Mouse (Mus musculus) heart, embryonic 16.5 days (tissue): Measurements from ENCODE around the gene Slc25a41. TPM values are rescaled to one million over a fixed set of nuclear protein-coding genes. Genes with fewer than 3 reads are reported as not detected.
A peak's percentile ranks its signal among the peaks of the same experiment; 100 is the strongest.
"Not testable (repeated sequence)": the region's sequence is repeated elsewhere in the genome, so short reads cannot be mapped to it uniquely, and the experiment has no call there.

ENCODE experiments used
- ATAC-seq: fragments of 200-750 bp; cut with Nextera tagmentation; replicated peaks from 2 replicates; pipeline ENCODE4 v1.8.0; 2017; ENCODE audit warnings: moderate number of reproducible peaks; ENCODE audit not compliant: insufficient read depth, low FRiP score; ENCODE audit errors: extremely low read depth
- H3K27ac ChIP-seq: fragments of 300-500 bp; sonication (generic); 2 replicates; pipeline ENCODE4 v1.5.1; 2014; ENCODE audit warnings: mild to moderate bottlenecking, low read length, control low read depth, moderate library complexity
- H3K27me3 ChIP-seq: fragments of 300-500 bp; sonication (generic); 2 replicates; pipeline ENCODE4 v1.6.1; 2014; ENCODE audit warnings: low read length, mixed read lengths; ENCODE audit not compliant: control insufficient read depth, insufficient read depth
- H3K36me3 ChIP-seq: fragments of 300-500 bp; sonication (generic); 2 replicates; pipeline ENCODE4 v1.6.1; 2014; ENCODE audit not compliant: control insufficient read depth, insufficient read depth
- H3K4me1 ChIP-seq: fragments of 300-500 bp; sonication (generic); 2 replicates; pipeline ENCODE4 v1.6.1; 2014; ENCODE audit warnings: low read length, mixed read lengths; ENCODE audit not compliant: control insufficient read depth, insufficient read depth
- H3K4me2 ChIP-seq: fragments of 300-500 bp; sonication (generic); 2 replicates; pipeline ENCODE4 v1.6.1; 2014; ENCODE audit warnings: low read depth, mild to moderate bottlenecking, control low read depth, low read length
- H3K4me3 ChIP-seq: fragments of 300-500 bp; sonication (generic); 2 replicates; pipeline ENCODE4 v1.5.1; 2014; ENCODE audit warnings: mild to moderate bottlenecking, control low read depth, low read length
- H3K9ac ChIP-seq: fragments of 300-500 bp; sonication (generic); 2 replicates; pipeline ENCODE4 v1.6.1; 2014; ENCODE audit warnings: low read length, control low read depth
- H3K9me3 ChIP-seq: fragments of 300-500 bp; sonication (generic); replicated peaks from 2 replicates; pipeline ENCODE4 v1.6.1; 2016; ENCODE audit warnings: low read length; ENCODE audit not compliant: control insufficient read depth
- WGBS: fragments of 180-500 bp; shearing (Covaris S2); extraction: QIAGEN DNeasy Blood & Tissue Kit; methylation state at CpG from one replicate; pipeline ENCODE4 v1.1.7; 2014; 5-methylcytosine and 5-hydroxymethylcytosine counted together
- polyA plus RNA-seq: library from polyadenylated mRNA; unstranded; fragments of >200 nt; fragmentation: Nextera tagmentation; extraction: Ambion mirVana; gene quantifications from 2 replicates; pipeline ENCODE4 v1.2.1, GENCODE M21; 2015

Slc25a41 gene
- polyA plus RNA-seq, 1 experiment from 2014 or later: not detected

DNA sequence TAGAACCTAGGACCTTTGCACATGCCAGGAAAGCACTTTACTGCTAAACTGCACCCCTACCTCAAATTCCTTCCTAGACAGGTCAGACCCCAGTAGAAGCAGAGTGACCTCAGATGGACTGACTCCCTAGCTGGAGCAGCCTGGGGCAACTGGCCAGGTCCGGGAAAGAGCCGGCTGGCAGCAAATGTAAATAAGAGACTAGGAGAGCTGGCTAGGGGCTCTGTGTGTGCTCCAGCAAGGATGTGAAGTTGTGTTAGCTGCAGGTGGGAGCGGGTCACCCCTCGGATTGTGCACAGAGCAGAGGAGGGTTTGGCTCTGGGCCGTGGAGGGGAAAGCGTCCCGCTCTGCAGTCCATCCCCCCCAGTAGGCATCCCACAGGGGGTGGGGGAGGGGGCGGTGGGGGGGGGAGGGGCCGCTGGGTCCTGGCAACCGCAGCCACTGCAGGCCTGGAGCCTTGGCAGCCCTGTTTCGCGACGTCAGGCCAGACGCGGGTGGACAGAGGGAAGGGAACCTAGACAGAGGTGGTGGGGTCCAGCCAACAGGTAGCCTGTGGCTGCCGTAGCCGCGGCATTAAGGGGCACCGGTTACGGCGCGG, 17.5 kb upstream of the Slc25a41 start, which contains the start of gene Crb3:
TSS of gene Crb3 (plus strand) at position 215 of the 595 bp plus-strand sequence.
- peaks cover 22% of the 10 kb centered on the region for H3K27me3 ChIP-seq
- under 1% methylated on average over 18 of the region's 22 CpGs for WGBS
- H3K9me3 ChIP-seq: no peaks in the 10 kb centered on the region
- H3K4me2 ChIP-seq: peak within 1 kb of the TSS; percentile 79
- peak within 1 kb of the TSS; percentile 89 for H3K4me3 ChIP-seq
- peak within 1 kb of the TSS; percentile 87 for H3K27ac ChIP-seq
- ATAC-seq: peak; percentile 8; the same call in 1 of the 2 replicates
- H3K4me1 ChIP-seq: peaks cover 17% of the 10 kb centered on the region
- 0 out of 2 replicates have a peak, but pooled peaks cover 4% of the 10 kb centered on the region for H3K36me3 ChIP-seq
- H3K9ac ChIP-seq: peak within 1 kb of the TSS; percentile 93

DNA sequence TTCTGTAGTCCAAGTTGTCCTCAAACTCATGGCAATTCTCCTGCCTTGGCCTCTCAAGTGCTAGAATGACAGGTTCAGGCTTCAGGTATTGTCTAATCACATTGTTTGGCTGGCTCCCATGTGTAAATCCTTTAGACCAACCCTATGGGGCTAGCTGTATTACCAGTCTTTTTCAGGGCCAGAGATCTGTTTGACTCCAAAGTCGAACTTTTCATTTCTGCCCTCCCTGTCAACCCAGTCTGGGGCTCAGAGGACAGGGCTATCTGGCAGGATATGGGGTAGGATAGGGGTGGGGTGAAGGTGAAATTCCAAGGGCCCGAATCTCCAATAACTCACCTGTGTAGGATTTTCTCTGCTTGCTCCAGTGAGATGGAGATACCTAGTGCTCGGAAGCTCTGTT, 14.8 kb upstream of the Slc25a41 start:
- Histone ChIP-seq H3K36me3 (peaks cover 20% of the 10 kb centered on the region), H3K9ac (no peak overlapping the region), H3K27ac (no peak overlapping the region), H3K4me1 (peaks cover 17% of the 10 kb centered on the region), H3K9me3 (no peaks in the 10 kb centered on the region), H3K27me3 (peaks cover 4% of the 10 kb centered on the region), H3K4me2 (no peak overlapping the region), H3K4me3 (no peak overlapping the region)
- 84% methylated on average over 3 of the region's 3 CpGs for WGBS
- no peak for ATAC-seq

DNA sequence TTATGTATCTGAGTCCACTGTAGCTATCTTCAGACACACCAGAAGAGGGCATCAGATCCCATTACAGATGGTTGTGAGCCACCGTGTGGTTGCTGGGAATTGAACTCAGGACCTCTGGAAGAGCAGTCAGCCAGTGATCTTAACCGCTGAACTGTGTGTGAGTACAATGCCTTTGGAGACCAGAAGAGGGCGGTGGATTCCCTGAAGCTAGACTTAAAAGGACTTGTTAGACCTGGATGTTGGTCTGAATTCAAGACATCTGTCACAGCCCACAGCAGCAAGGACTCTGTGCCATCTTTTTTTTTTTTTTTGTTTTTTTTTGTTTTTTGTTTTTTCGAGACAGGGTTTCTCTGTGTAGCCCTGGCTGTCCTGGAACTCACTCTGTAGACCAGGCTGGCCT, 10.2 kb upstream of the Slc25a41 start:
- 77% methylated on average over 4 of the region's 4 CpGs for WGBS
- H3K36me3 ChIP-seq: peaks cover 26% of the 10 kb centered on the region
- not testable (repeated sequence) for ATAC-seq, H3K9ac ChIP-seq, H3K27ac ChIP-seq, H3K4me1 ChIP-seq, H3K4me2 ChIP-seq, H3K4me3 ChIP-seq, H3K9me3 ChIP-seq, H3K27me3 ChIP-seq

DNA sequence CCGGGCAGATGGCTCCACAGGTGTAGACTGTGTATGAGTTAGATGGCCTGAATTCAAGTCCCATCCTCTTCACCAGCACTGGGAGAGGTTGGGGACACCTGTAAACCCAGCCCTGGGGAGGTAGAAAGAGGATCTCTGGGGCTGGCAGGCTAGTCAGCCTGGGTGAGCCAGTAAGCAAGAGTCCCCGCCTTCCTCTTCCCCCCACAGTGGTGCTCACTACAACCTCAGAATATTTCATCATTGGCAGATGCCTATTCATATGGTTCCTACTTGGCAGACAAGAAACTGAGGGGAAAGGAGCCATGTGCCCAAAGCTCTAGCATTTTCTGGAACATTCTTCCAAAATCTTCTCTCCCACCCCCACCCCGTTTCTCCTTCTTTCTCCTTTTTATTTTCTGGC, 7.4 kb upstream of the Slc25a41 start:
- Histone ChIP-seq H3K36me3 (peaks cover 22% of the 10 kb centered on the region), H3K9ac (no peak overlapping the region), H3K4me1 (no peaks in the 10 kb centered on the region), H3K4me2 (no peak overlapping the region), H3K27ac (no peak overlapping the region), H3K4me3 (no peak overlapping the region), H3K9me3 (no peaks in the 10 kb centered on the region), H3K27me3 (no peaks in the 10 kb centered on the region)
- 89% methylated on average over 3 of the region's 3 CpGs for WGBS
- no peak for ATAC-seq

DNA sequence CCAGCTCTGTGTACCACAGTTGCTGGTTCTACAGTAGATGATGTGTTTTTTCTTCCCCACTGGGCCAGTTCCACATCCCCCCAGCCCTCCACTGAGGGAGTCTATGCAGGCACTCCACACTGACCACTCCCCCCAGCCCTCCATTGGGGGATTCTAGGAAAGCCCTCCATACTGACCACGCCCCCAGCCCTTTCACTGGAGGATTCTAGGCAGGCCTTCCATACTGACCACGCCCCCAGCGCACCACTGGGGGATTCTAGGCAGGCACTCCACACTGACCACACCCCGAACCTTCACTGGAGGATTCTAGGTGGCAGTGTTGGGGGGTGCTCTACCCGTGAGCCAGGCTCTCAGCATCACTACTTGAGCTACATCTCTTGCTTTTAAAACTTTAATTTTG, 6.0 kb upstream of the Slc25a41 start:
- no peak overlapping the region for H3K9ac ChIP-seq
- peaks cover 12% of the 10 kb centered on the region for H3K36me3 ChIP-seq
- no peak overlapping the region for H3K27ac ChIP-seq
- peaks cover 3% of the 10 kb centered on the region; the same call in 1 of the 2 replicates for H3K4me1 ChIP-seq
- no peak overlapping the region for H3K4me3 ChIP-seq
- 36% methylated on average over 5 of the region's 5 CpGs for WGBS
- H3K27me3 ChIP-seq: no peaks in the 10 kb centered on the region
- no peak for ATAC-seq
- H3K9me3 ChIP-seq: no peaks in the 10 kb centered on the region
- H3K4me2 ChIP-seq: no peak overlapping the region

DNA sequence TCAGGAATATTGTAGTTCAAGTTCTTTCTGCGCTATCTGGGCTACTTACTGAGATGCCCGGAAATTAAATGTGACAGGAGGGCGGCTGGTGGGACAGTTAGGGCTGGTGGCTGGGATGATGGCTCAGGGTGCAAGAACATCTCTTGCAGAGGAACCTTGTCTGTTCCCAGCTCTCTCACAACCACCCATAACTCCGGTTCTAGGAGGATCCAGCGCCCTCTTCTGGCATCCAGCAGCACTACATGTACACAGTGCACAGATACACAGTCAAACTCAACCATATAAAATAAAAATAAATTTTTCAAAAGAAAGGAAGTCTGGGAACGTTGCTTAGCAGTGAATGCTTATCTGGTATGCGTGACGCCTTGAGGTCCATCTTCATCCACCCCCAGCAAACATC, 2.5 kb downstream of the Slc25a41 start:
- H3K4me2 ChIP-seq: no peak overlapping the region
- peaks cover 12% of the 10 kb centered on the region for H3K27me3 ChIP-seq
- no peaks in the 10 kb centered on the region for H3K36me3 ChIP-seq
- H3K4me3 ChIP-seq: no peak overlapping the region
- H3K9ac ChIP-seq: no peak overlapping the region
- no peak for ATAC-seq
- no peaks in the 10 kb centered on the region for H3K9me3 ChIP-seq
- H3K4me1 ChIP-seq: peaks cover 3% of the 10 kb centered on the region; the same call in 1 of the 2 replicates
- no peak overlapping the region for H3K27ac ChIP-seq
- WGBS: 29% methylated on average over 8 of the region's 8 CpGs

DNA sequence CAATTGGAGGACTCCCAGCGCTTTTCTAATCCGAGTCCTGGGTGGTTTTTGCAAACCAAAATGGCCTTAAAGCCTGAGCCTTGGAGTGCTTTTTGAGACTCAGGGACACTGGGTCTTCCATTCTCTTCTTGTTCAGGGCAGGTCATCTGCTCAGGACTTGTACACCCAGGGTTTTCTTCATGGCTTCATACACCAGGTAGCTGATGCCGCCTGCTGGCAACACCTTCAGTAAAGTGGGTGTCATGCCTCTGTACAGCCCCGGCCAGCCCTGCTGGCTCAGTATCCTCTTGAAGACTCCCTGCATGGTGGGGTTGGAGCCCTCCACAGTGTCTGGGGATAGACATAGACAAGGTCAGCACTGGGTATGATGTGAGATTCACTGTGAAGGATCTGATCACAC, 8.6 kb downstream of the Slc25a41 start:
- Histone ChIP-seq H3K4me2 (no peak overlapping the region), H3K4me3 (no peak overlapping the region), H3K27me3 (no peaks in the 10 kb centered on the region), H3K9me3 (no peaks in the 10 kb centered on the region), H3K9ac (no peak overlapping the region), H3K4me1 (peaks cover 14% of the 10 kb centered on the region), H3K27ac (no peak overlapping the region), H3K36me3 (peaks cover 2% of the 10 kb centered on the region)
- ATAC-seq: no peak
- 85% methylated on average over 4 of the region's 4 CpGs for WGBS

DNA sequence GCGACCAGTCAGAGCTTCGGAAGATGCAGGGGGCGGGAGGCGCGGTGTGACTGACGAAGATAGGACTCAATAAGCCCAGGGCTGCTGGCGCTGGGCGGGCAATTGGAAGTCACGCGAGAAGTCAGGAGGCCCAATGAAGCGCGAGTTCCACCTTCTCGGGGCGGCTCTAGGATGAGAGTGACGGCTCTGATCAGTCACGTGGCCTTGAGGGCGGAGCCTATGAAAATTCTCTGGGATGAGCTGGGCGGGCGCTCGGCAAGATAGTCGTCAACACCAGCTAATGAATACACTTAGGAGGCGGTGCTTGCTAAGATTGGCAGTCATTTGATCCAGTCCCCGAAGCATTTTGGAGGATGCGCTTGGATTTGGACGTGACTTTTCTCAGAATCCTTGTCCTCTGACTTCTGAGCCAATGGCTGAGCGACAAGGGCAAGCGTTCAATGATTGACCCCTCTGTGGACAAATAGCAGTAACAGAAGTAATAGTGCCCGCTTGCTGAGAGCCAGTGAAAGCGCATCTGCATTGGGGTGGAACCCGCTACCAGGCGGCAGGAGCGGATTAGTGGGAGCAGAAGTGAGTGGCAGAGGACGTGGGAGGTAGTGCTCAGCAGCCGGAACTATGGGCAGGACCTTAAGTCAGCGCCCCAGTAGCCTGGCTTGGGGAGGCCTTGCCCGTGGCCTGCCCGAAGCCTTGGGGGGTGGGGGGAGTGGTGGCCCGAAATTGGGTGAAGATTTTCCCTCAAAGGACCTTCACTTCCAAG, 9.6 kb downstream of the Slc25a41 start:
- Histone ChIP-seq H3K27me3 (no peaks in the 10 kb centered on the region), H3K9me3 (no peaks in the 10 kb centered on the region), H3K36me3 (peaks cover 9% of the 10 kb centered on the region), H3K27ac (peak overlapping the region; percentile 85), H3K4me1 (peaks cover 14% of the 10 kb centered on the region), H3K4me3 (peak overlapping the region; percentile 49), H3K9ac (peak overlapping the region; percentile 67), H3K4me2 (peak overlapping the region; percentile 67)
- ATAC-seq: peak; percentile 95
- WGBS: under 1% methylated on average over 38 of the region's 38 CpGs

DNA sequence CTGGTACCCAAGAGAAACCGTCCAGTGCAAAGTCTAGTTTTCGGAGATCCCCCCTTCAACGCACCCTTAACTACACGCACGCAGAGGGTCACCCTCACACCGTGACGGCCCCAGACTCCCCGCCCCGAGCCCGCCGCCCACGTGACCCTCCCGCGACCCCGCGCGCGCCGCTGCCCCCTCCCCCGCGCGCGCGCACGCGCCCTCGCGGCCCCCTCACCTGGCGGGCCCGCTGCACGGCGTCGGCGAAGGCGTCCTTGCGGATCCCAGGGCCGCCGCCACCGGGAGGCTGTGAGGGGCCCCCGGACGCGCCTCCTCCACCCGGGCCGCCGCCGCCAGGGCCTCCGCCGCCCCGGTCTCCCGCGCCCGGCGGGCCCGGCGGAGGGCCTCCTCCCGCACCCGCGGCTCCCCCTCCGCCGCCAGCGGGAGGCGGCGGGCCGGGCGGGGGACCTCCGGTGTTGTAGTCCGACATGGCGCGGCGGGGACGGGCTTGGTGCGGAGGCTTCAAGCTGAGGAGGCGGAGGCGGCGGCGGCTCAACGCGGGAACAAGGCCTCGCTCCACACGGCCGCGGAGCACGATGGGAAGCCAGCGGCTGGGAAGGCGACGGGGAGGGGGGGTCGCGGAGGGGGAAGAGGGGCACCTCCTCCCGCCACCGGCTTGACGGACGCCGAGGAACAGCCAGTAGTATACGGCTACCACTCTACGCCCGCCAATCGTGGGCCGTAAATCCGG, 10.4 kb downstream of the Slc25a41 start, which contains the start of gene Khsrp:
TSS of gene Khsrp (minus strand) at position 592 of the 730 bp plus-strand sequence.
- Histone ChIP-seq H3K4me2 (peak within 1 kb of the TSS; percentile 97), H3K9ac (peak within 1 kb of the TSS; percentile 97), H3K27ac (peak within 1 kb of the TSS; percentile 93), H3K36me3 (peaks cover 17% of the 10 kb centered on the region), H3K4me1 (peaks cover 14% of the 10 kb centered on the region), H3K4me3 (peak within 1 kb of the TSS; percentile 91), H3K27me3 (no peaks in the 10 kb centered on the region), H3K9me3 (no peaks in the 10 kb centered on the region)
- under 1% methylated on average over 76 of the region's 99 CpGs for WGBS
- no peak for ATAC-seq
